Mouse (Mus musculus): ENCODE data around the gene Thbs2. TPM values are rescaled to one million over a fixed set of nuclear protein-coding genes. Genes with fewer than 3 reads are reported as not detected.
"Not testable (repeated sequence)": the region's sequence is repeated elsewhere in the genome, so short reads cannot be mapped to it uniquely, and the experiment has no call there.

Thbs2 gene
- total RNA-seq, 2 experiments from 2014 or later = 4.1 to 4.2 TPM

- DNase-seq (ENCODE audit: low spot score in 2 of 2) = no peak
These were observed 58.3 kb downstream of the Thbs2 start for GRCm38 (mm10) chr17:14635546-14636323.

GRCm38 (mm10) chr17:14628901-14629300 is 65.1 kb downstream of the Thbs2 start:
- no peak for DNase-seq (ENCODE audit: low spot score in 2 of 2)

- no peak for DNase-seq (ENCODE audit: low spot score in 2 of 2)
These were observed 66.2 kb downstream of the Thbs2 start for GRCm38 (mm10) chr17:14627828-14628338.

GRCm38 (mm10) chr17:14624433-14624832 is 69.6 kb downstream of the Thbs2 start:
- no peak for DNase-seq (ENCODE audit: low spot score in 2 of 2)

GRCm38 (mm10) chr17:14621006-14621405 is 73.0 kb downstream of the Thbs2 start:
- not testable (repeated sequence) for DNase-seq (ENCODE audit: low spot score in 2 of 2)

- DNase-seq (ENCODE audit: low spot score in 2 of 2) = no peak
These were observed 74.0 kb downstream of the Thbs2 start for GRCm38 (mm10) chr17:14620037-14620436.

- no peak for DNase-seq (ENCODE audit: low spot score in 2 of 2)
These were observed 75.0 kb downstream of the Thbs2 start for GRCm38 (mm10) chr17:14619038-14619437.

Other genes with a start within 250 kb of the Thbs2 start
- 1 to 10 TPM; 5.9 to 6.1 TPM for gene Wdr27, start 248.9 kb upstream of the Thbs2 start, total RNA-seq (2021)
- 10 to 100 TPM; 19.7 to 21.6 TPM for gene 1600012H06Rik, start 248.9 kb upstream of the Thbs2 start, total RNA-seq (2021)